27 mouse cellular contexts compared by ENCODE assay signal in the genomic region with DNA sequence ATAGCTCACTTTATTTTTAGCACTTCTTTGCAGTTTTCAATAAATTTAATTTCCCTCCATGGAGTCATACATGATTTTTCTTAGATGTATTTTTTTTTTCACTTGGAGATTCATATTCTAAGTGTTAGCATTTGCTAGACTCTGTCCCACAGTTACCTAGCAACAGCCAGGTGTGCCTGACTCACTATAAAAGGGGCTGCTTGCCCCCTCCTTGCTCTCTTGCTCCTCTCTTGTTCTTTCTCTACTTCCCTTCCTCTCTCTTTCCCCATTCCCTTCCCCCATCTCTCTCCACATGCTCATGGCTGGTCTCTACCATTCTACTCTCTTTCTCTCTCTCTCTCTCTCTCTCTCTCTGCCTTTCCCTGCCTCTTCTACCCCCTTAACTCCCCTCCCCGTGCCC. TPM values are rescaled to one million over a fixed set of nuclear protein-coding genes. Genes with fewer than 3 reads are reported as not detected.
"Had no signal": no experiment of that assay in that cellular context is flagged by ENCODE, and none has a peak within 500 bp of the region (broad histone marks: within the 10 kb centered on the region; RNA-seq: fewer than 3 reads in every experiment).

No protein-coding gene starts in this region.

- H3K4me1 ChIP-seq: limb, embryonic 15.5 days had no signal

- H3K9me3 ChIP-seq: heart, embryonic 13.5 days; heart, embryonic 15.5 days; kidney, embryonic 15.5 days; limb, embryonic 13.5 days; limb, embryonic 15.5 days had no signal

- ATAC-seq: hindbrain, embryonic 16.5 days; intestine, embryonic 16.5 days had no signal

- H3K27ac ChIP-seq: heart, adult 2 months; heart, embryonic 13.5 days; heart, embryonic 15.5 days; hindbrain, embryonic 14.5 days; kidney, embryonic 15.5 days; kidney, postnatal 0 days; limb, embryonic 13.5 days; limb, embryonic 15.5 days had no signal

- H3K9ac ChIP-seq: heart, embryonic 13.5 days; heart, embryonic 15.5 days; hindbrain, embryonic 14.5 days; kidney, embryonic 15.5 days; limb, embryonic 13.5 days; limb, embryonic 15.5 days had no signal

- H3K4me3 ChIP-seq: heart, adult 2 months; heart, embryonic 13.5 days; heart, embryonic 15.5 days; kidney, embryonic 15.5 days; limb, embryonic 13.5 days; limb, embryonic 15.5 days had no signal

- H3K4me2 ChIP-seq: heart, embryonic 11.5 days; heart, embryonic 13.5 days; heart, embryonic 15.5 days; hindbrain, embryonic 14.5 days; kidney, embryonic 15.5 days; limb, embryonic 13.5 days; limb, embryonic 15.5 days had no signal

- DNase-seq: gastrocnemius, postnatal 14 days; gastrocnemius, postnatal 36 days; heart, adult 11 months; heart, adult 2 months; heart, postnatal 14 days; heart, postnatal 36 days; kidney, adult 11 months; kidney, adult 2 months; kidney, adult 9 months; kidney, postnatal 14 days; kidney, postnatal 36 days; layer of hippocampus, adult 9-11 months; layer of hippocampus, postnatal 36 days; left cerebral cortex, postnatal 4 days had no signal

- H3K27me3 ChIP-seq: heart, embryonic 13.5 days; heart, embryonic 15.5 days; kidney, embryonic 15.5 days; limb, embryonic 13.5 days; limb, embryonic 15.5 days had no signal

- H3K36me3 ChIP-seq: heart, embryonic 13.5 days; heart, embryonic 15.5 days; kidney, embryonic 15.5 days; limb, embryonic 13.5 days; limb, embryonic 15.5 days had no signal

RNA-seq across cellular contexts. Expression of a gene that starts 14.1 kb away (rescaled TPM):
- total RNA-seq: hematopoietic stem cell, adult 5-6 weeks; liver, adult 2 months had no signal
- polyA plus RNA-seq: large intestine, adult 2 months; liver, adult 2 months had no signal
